Mouse (Mus musculus): ENCODE measurements around the gene Zzz3. TPM values are rescaled to one million over a fixed set of nuclear protein-coding genes. Genes with fewer than 3 reads are reported as not detected.

The Zzz3 gene
- total and polyA plus RNA-seq, 3 experiments = 64.2 to 116 (median 94.9) TPM

- Histone ChIP-seq H3K4me2 (ENCODE audit: insufficient read depth, low read depth, poor library complexity, severe bottlenecking) (no peak overlapping the region), H3K9me3 (replicated peaks; ENCODE audit: low read length) (no peaks in the 10 kb centered on the region), H3K27me3 (replicated peaks) (no peaks in the 10 kb centered on the region), H3K27ac (ENCODE audit: insufficient read depth, low read depth) (no peak overlapping the region), H3K36me3 (replicated peaks in 1 of 2; ENCODE audit: control insufficient read depth in 1 of 2, insufficient read depth in 1 of 2, low read length in 1 of 2) (peaks cover 32 to 78% of the 10 kb centered on the region in 2 experiments), H3K79me2 (replicated peaks; ENCODE audit: control insufficient read depth, extremely low read depth, insufficient read depth, poor library complexity, severe bottlenecking) (peaks cover 63% of the 10 kb centered on the region), H3K9ac (ENCODE audit: insufficient read depth, low read depth) (no peak overlapping the region), H3K4me3 (replicated peaks in 1 of 3; ENCODE audit: low read depth in 2 of 3, low read length in 2 of 3, poor library complexity in 1 of 3) (no peak overlapping the region), H3K4me1 (ENCODE audit: control insufficient read depth in 1 of 2, insufficient read depth in 2 of 2) (peaks cover 9 to 40% of the 10 kb centered on the region in 2 experiments)
- dilution Hi-C loops (cut with MboI; ENCODE audit: extremely low pct_ligation_motif_present, extremely low pct_unique_long_range_greater_than_20kb, low sequenced_read_pairs) = no loop called here
- no peak for TF ChIP-seq CTCF (conservative IDR thresholded peaks at IDR 0.05 in 1 of 2, IDR thresholded peaks at IDR 0.05 in 1 of 2; ENCODE audit: low read depth in 2 of 2, low read length in 2 of 2)
- no peak for TF ChIP-seq EP300 (IDR thresholded peaks at IDR 0.05; ENCODE audit: low read length)
- no peak for TF ChIP-seq GABPA (IDR thresholded peaks at IDR 0.05; ENCODE audit: insufficient replicate concordance, low read depth, low read length)
- TF ChIP-seq ZNF384 (IDR thresholded peaks at IDR 0.05; ENCODE audit: low read depth, low read length) = no peak
- TF ChIP-seq MXI1 (IDR thresholded peaks at IDR 0.05; ENCODE audit: low read depth, low read length) = no peak
- TF ChIP-seq MEF2A (IDR thresholded peaks at IDR 0.05; ENCODE audit: borderline replicate concordance, low read depth, low read length) = no peak
- no peak for TF ChIP-seq BHLHE40 (IDR thresholded peaks at IDR 0.05; ENCODE audit: low read depth, low read length)
- no peak for TF ChIP-seq POLR2A (IDR thresholded peaks at IDR 0.05; ENCODE audit: low read depth, low read length)
- no peak for TF ChIP-seq MAZ (IDR thresholded peaks at IDR 0.05; ENCODE audit: low read depth, low read length)
- no peak for TF ChIP-seq E2F4 (IDR thresholded peaks at IDR 0.05; ENCODE audit: insufficient replicate concordance, low read depth, low read length)
- no peak for TF ChIP-seq MYC (IDR thresholded peaks at IDR 0.05; ENCODE audit: low read depth, low read length)
- no peak for TF ChIP-seq PAX5 (IDR thresholded peaks at IDR 0.05; ENCODE audit: low read length)
- no peak for TF ChIP-seq CHD1 (IDR thresholded peaks at IDR 0.05; ENCODE audit: low read depth, low read length)
- TF ChIP-seq TBP (conservative IDR thresholded peaks at IDR 0.05; ENCODE audit: low read depth, low read length) = no peak
- no peak for TF ChIP-seq NRF1 (IDR thresholded peaks at IDR 0.05; ENCODE audit: low read depth, low read length)
- DNase-seq (ENCODE audit: extremely low read depth) = no peak
- in situ Hi-C loops (cut with MboI; ENCODE audit: low pct_ligation_motif_present, low pct_unique_long_range_greater_than_20kb, low sequenced_read_pairs) = no loop called here
These were observed 47.5 kb downstream of the Zzz3 start for GRCm38 (mm10) chr3:152442795-152443194.

DNA sequence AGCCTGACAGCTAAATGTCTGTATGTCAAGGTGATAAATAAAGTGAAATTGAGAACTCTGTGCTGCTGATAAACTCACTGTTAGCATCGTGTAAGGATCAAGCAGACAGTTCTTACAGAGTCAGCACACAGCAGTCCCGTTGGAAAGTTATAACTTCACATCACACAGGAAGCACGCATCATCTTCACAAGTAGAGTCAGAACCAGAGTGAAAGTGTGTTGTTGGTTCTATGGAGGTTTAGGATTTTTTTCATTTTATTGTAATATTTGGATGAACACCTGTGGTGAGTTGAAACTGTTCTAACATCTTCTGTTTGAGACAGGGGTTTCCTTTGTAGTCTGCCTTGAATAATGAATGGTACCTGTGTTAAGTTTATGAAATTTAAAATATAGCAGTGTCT, 48.8 kb downstream of the Zzz3 start:
- in situ Hi-C loops (cut with MboI; ENCODE audit: low pct_ligation_motif_present, low pct_unique_long_range_greater_than_20kb, low sequenced_read_pairs) (no loop called here), dilution Hi-C loops (cut with MboI; ENCODE audit: extremely low pct_ligation_motif_present, extremely low pct_unique_long_range_greater_than_20kb, low sequenced_read_pairs) (no loop called here)
- H3K36me3 ChIP-seq (replicated peaks in 1 of 2; ENCODE audit: control insufficient read depth in 1 of 2, insufficient read depth in 1 of 2, low read length in 1 of 2) = peaks cover 29 to 76% of the 10 kb centered on the region in 2 experiments

More for the DNA sequence above, 48.8 kb downstream of the Zzz3 start:
- TF ChIP-seq EP300 (IDR thresholded peaks at IDR 0.05; ENCODE audit: low read length) (0 out of 2 replicates have a peak, but pooled peaks have one; percentile 14), GABPA (IDR thresholded peaks at IDR 0.05; ENCODE audit: insufficient replicate concordance, low read depth, low read length) (no peak), MEF2A (IDR thresholded peaks at IDR 0.05; ENCODE audit: borderline replicate concordance, low read depth, low read length) (no peak), ZNF384 (IDR thresholded peaks at IDR 0.05; ENCODE audit: low read depth, low read length) (peak; percentile 58), USF2 (conservative IDR thresholded peaks at IDR 0.05; ENCODE audit: low read depth, low read length) (no peak), RAD21 (IDR thresholded peaks at IDR 0.05; ENCODE audit: low read depth, low read length) (no peak), JUND (conservative IDR thresholded peaks at IDR 0.05; ENCODE audit: low read depth, low read length) (peak; percentile 46; the same call in 1 of the 2 replicates), JUN (IDR thresholded peaks at IDR 0.05; ENCODE audit: insufficient read depth, low read depth, low read length) (no peak), MYC (IDR thresholded peaks at IDR 0.05; ENCODE audit: low read depth, low read length) (no peak), ZC3H11A (IDR thresholded peaks at IDR 0.05; ENCODE audit: low read depth, low read length) (no peak), IRF4 (IDR thresholded peaks at IDR 0.05; ENCODE audit: low read depth, low read length) (peak; percentile 67), CHD2 (IDR thresholded peaks at IDR 0.05; ENCODE audit: low read length) (no peak)
- Histone ChIP-seq H3K4me1 (ENCODE audit: control insufficient read depth in 1 of 2, insufficient read depth in 2 of 2) (peaks cover 9 to 40% of the 10 kb centered on the region in 2 experiments), H3K79me2 (replicated peaks; ENCODE audit: control insufficient read depth, extremely low read depth, insufficient read depth, poor library complexity, severe bottlenecking) (peaks cover 56% of the 10 kb centered on the region), H3K27ac (ENCODE audit: insufficient read depth, low read depth) (no peak overlapping the region), H3K4me3 (replicated peaks in 1 of 3; ENCODE audit: low read depth in 2 of 3, low read length in 2 of 3, poor library complexity in 1 of 3) (no peak overlapping the region), H3K4me2 (ENCODE audit: insufficient read depth, low read depth, poor library complexity, severe bottlenecking) (no peak overlapping the region), H3K9me3 (replicated peaks; ENCODE audit: low read length) (no peaks in the 10 kb centered on the region), H3K27me3 (replicated peaks) (no peaks in the 10 kb centered on the region), H3K9ac (ENCODE audit: insufficient read depth, low read depth) (no peak overlapping the region)
- DNase-seq (ENCODE audit: extremely low read depth) = peak; percentile 33

Measured in CH12.LX (cell line).